Mouse (Mus musculus): ENCODE results near the gene Ahdc1. TPM values are rescaled to one million over a fixed set of nuclear protein-coding genes. Genes with fewer than 3 reads are reported as not detected.

The Ahdc1 gene
- polyA plus RNA-seq, 1 experiment from 2014 or later, result 6.3 TPM

DNA sequence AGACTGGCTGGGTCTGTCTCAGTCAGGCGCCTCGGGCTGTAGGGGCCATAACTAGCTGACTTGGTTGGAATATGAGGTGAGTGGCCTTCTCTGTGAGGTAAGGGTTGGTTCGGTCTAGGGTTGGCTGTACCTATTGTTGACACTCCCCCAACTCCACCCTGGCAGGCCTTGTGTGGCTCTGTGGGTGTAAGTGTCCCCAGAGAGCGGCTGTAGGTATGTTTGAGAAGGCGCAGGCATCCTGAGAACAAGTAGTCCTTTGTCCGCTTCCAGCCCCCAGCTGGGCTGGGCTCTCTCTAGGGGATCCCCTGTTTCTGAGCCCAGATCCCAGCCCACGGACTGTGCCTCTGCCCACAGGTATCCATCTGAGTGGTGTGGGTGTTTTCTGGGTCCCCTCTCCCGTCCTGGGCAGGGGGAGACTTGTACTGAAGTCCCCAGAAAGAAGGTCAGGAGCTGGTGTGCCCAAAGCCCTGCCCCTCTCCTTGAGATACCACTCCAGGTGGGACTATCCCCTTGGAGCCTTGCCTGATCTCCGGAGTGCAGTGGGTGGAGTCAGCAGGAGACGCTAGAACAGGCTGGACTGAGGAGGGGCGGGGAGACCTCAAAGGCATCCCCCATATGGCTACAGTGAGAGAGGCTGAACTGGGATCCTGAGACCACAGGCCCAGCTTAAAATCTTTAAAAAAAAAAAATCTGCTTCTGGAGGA lies 34.9 kb downstream of the Ahdc1 start:
- Histone ChIP-seq H3K27ac (peak overlapping the region; percentile 60), H3K4me2 (replicated peaks) (peak overlapping the region; percentile 19; the same call in 1 of the 2 replicates), H3K4me3 (replicated peaks) (no peak overlapping the region), H3K27me3 (replicated peaks) (no peaks in the 10 kb centered on the region), H3K9ac (no peak overlapping the region), H3K36me3 (no peaks in the 10 kb centered on the region), H3K4me1 (replicated peaks) (peaks cover 94% of the 10 kb centered on the region), H3K9me3 (no peaks in the 10 kb centered on the region)
- 44% methylated on average over 11 of the region's 11 CpGs for WGBS
- no peak for ATAC-seq

DNA sequence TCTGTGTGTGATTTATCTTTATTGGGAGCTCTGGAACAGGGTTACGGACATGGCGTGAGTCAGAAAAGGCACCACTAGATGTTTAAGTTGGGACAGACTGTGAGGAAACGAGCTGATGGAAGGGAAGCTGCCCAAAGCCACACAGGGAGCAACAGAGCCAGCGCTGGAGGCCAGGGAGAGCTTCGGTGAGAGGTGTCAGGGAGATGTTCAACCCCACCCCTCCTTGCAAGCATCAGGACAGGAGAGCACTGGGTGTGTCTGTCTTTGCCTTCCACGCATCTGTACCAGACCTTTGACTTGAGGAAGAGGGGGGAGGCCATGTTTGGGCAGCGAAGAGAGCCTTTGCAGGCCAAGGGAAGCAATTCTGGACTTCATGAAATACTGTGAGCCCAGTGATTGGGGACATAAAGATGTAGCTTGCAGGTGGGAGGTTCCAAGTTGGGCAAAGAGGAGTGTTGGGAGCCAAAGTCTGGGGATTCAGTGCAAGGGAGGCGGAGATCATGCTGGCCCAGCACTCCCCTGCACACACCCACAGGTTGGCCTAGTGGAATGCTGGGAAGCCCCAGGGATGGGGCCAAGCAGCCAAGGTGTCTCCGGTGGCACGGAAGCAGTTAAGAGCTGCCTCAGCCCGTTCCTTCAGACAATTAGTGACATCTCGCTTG lies 35.8 kb downstream of the Ahdc1 start:
- no peaks in the 10 kb centered on the region for H3K9me3 ChIP-seq
- 34% methylated on average over 12 of the region's 12 CpGs for WGBS
- peaks cover 94% of the 10 kb centered on the region for H3K4me1 ChIP-seq (replicated peaks)
- H3K4me2 ChIP-seq (replicated peaks), result peak overlapping the region; percentile 30; the same call in 1 of the 2 replicates
- no peak overlapping the region for H3K4me3 ChIP-seq (replicated peaks)
- peak; percentile 34; the same call in 1 of the 2 replicates for ATAC-seq
- H3K36me3 ChIP-seq, result no peaks in the 10 kb centered on the region
- peak overlapping the region; percentile 58 for H3K27ac ChIP-seq
- no peaks in the 10 kb centered on the region for H3K27me3 ChIP-seq (replicated peaks)
- H3K9ac ChIP-seq, result no peak overlapping the region

DNA sequence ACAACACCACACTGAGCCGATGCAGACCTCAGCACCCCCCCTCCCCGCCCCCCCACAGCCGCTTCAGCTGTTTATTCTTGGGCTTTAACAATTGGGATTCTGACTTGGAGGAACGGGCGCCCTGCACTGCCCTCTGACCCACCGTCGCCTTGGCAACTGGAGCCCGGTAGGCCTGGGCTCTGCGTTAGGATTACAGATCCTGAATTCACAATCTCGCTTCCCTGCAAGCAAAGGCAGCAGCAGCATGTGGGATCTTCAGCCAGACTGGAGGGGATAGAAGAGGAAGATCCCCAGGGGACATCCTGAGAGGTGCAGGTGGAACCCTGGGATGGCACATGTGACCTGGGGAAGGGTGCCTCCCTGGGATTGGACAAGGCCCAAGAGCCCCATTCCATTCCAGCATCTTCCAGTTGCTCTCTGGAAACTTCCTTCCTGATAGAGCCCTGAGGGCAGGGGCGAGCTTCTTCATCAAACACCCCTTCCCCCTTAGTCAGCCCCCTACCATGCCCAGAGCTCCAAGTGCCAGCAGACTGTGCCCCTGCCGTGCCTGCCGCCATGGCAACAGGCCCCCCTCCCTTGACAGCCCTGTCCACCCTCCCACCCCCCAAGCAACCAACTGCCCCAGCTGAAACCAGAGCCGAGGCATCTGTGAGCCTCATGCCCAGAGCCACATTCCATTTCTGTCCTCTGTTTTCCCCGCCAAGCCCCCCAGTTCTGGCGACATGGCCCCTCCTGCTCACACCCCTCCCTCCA lies 36.5 kb downstream of the Ahdc1 start:
- H3K9ac ChIP-seq, result no peak overlapping the region
- H3K4me2 ChIP-seq (replicated peaks), result peak overlapping the region; percentile 30; the same call in 1 of the 2 replicates
- 29% methylated on average over 16 of the region's 16 CpGs for WGBS
- no peaks in the 10 kb centered on the region for H3K27me3 ChIP-seq (replicated peaks)
- H3K4me3 ChIP-seq (replicated peaks), result no peak overlapping the region
- peak overlapping the region; percentile 58; the same call in 1 of the 2 replicates for H3K27ac ChIP-seq
- H3K4me1 ChIP-seq (replicated peaks), result peaks cover 94% of the 10 kb centered on the region
- no peaks in the 10 kb centered on the region for H3K36me3 ChIP-seq
- no peaks in the 10 kb centered on the region for H3K9me3 ChIP-seq
- no peak for ATAC-seq

- Histone ChIP-seq H3K27me3 (replicated peaks) (no peaks in the 10 kb centered on the region), H3K4me3 (replicated peaks) (no peak overlapping the region), H3K4me1 (replicated peaks) (peaks cover 88% of the 10 kb centered on the region), H3K9me3 (no peaks in the 10 kb centered on the region), H3K27ac (peak overlapping the region; percentile 39; the same call in 1 of the 2 replicates), H3K36me3 (no peaks in the 10 kb centered on the region), H3K9ac (no peak overlapping the region), H3K4me2 (replicated peaks) (0 out of 2 replicates have a peak overlapping the region, but pooled peaks have one; percentile 5)
- WGBS, result 61% methylated on average over 19 of the region's 19 CpGs
- ATAC-seq, result no peak
Measured at GRCm38 (mm10) chr4:133049071-133049920, 38.2 kb downstream of the Ahdc1 start.

GRCm38 (mm10) chr4:133050196-133050836 lies 39.3 kb downstream of the Ahdc1 start:
- H3K9ac ChIP-seq, result no peak overlapping the region
- no peaks in the 10 kb centered on the region for H3K36me3 ChIP-seq
- no peak for ATAC-seq
- H3K4me1 ChIP-seq (replicated peaks), result peaks cover 88% of the 10 kb centered on the region
- no peaks in the 10 kb centered on the region for H3K27me3 ChIP-seq (replicated peaks)
- H3K4me2 ChIP-seq (replicated peaks), result no peak overlapping the region
- peak overlapping the region; percentile 48 for H3K27ac ChIP-seq
- no peaks in the 10 kb centered on the region for H3K9me3 ChIP-seq
- H3K4me3 ChIP-seq (replicated peaks), result no peak overlapping the region
- WGBS, result 67% methylated on average over 9 of the region's 9 CpGs

DNA sequence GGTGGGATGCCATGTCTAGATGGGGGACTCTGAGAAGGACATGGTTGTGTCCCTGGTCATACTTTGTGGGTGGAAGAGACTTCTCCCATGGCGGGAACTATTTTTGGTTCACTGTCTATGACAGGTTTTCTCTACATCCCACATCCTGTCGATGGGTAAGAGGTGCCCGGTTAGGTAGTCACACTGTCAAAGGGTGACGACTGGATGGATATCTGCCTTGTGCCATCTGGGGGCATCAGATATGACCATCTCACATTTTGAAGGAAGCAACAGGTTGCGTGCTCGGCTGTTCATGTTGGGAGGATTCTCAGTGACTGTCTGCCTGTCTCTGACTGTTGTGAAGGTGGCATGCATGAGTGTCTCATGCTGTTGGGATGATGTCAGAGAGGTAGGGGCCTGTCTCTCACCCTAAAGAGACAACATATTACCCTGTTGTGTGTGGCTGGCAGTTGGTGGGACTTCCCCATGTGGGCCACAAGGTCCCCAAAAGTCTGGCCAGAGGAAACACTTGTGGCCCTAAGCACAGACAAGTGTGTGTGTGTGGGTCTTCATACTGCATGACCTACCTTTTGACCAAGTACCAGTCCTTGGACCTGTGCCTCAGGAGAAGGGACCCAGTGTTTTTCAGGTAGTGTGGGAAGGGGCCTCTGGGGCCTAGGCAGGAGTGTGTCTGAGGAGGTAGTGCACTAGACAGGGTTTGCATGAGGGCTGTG lies 39.9 kb downstream of the Ahdc1 start:
- no peaks in the 10 kb centered on the region for H3K27me3 ChIP-seq (replicated peaks)
- WGBS, result 86% methylated on average over 6 of the region's 6 CpGs
- H3K9me3 ChIP-seq, result no peaks in the 10 kb centered on the region
- no peaks in the 10 kb centered on the region for H3K36me3 ChIP-seq
- H3K9ac ChIP-seq, result no peak overlapping the region
- H3K4me1 ChIP-seq (replicated peaks), result peaks cover 88% of the 10 kb centered on the region
- H3K4me3 ChIP-seq (replicated peaks), result no peak overlapping the region
- H3K27ac ChIP-seq, result no peak overlapping the region
- no peak for ATAC-seq
- H3K4me2 ChIP-seq (replicated peaks), result no peak overlapping the region

DNA sequence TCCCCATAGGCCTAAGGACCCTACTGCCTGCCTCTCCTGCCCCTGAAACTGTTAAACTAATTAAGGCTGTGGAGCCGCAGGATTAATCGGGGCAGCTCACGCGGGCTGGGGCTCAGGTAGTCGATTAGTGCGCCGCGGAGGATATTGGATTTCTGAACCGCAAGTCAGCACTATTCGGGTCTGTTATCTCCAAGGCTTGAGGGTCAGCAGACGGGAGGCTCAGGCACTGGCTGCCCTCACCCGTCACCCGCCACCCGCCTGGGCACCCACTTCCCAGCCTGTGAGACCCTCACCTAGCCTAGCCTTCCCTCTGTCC lies 40.4 kb downstream of the Ahdc1 start:
- H3K27ac ChIP-seq, result peak overlapping the region; percentile 28; the same call in 1 of the 2 replicates

DNA sequence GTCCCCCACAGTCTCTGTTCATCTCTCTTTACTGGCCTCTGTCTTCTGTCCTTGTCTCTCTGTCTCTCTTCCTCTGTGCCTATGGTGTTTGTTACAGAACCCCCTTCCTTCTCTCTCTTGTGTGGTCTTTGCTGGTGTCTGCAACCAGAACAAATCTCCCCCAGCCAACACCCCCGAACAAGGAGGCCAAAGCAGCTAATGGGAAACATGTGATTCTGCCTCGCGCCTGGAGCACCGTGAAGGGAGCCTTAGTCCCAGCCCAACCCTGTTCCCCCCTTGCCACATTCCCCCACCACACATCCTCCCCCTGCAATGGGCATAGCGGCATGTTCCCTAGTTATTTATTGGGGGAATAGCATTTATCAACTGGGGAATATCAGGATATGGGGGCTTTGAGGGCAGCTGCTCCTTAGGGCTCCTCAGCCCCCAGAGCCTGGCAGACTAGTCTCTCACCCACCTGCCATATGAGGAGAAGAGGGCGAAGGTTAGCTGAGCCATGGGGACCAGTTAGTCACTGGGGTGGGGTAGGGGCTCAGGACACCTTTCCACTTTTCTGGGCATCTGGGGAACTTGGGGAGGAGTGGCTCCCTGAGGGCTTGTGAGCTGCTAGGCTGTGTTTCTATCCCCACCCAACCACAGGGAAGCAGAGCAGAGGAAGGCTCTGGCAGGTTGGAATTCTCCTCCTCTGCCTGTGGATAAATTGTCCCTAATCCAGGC lies 41.1 kb downstream of the Ahdc1 start:
- Histone ChIP-seq H3K4me3 (replicated peaks) (no peak overlapping the region), H3K9ac (no peak overlapping the region), H3K4me1 (replicated peaks) (peaks cover 86% of the 10 kb centered on the region), H3K27me3 (replicated peaks) (no peaks in the 10 kb centered on the region), H3K4me2 (replicated peaks) (no peak overlapping the region), H3K9me3 (no peaks in the 10 kb centered on the region), H3K36me3 (no peaks in the 10 kb centered on the region), H3K27ac (peak overlapping the region; percentile 54; the same call in 1 of the 2 replicates)
- 39% methylated on average over 6 of the region's 6 CpGs for WGBS
- no peak for ATAC-seq

More for the DNA sequence above, 40.4 kb downstream of the Ahdc1 start:
- WGBS, result 57% methylated on average over 14 of the region's 14 CpGs
- no peak overlapping the region for H3K9ac ChIP-seq
- no peak for ATAC-seq
- no peaks in the 10 kb centered on the region for H3K36me3 ChIP-seq
- H3K9me3 ChIP-seq, result no peaks in the 10 kb centered on the region
- H3K27me3 ChIP-seq (replicated peaks), result no peaks in the 10 kb centered on the region
- no peak overlapping the region for H3K4me3 ChIP-seq (replicated peaks)
- peaks cover 88% of the 10 kb centered on the region for H3K4me1 ChIP-seq (replicated peaks)
- no peak overlapping the region for H3K4me2 ChIP-seq (replicated peaks)

DNA sequence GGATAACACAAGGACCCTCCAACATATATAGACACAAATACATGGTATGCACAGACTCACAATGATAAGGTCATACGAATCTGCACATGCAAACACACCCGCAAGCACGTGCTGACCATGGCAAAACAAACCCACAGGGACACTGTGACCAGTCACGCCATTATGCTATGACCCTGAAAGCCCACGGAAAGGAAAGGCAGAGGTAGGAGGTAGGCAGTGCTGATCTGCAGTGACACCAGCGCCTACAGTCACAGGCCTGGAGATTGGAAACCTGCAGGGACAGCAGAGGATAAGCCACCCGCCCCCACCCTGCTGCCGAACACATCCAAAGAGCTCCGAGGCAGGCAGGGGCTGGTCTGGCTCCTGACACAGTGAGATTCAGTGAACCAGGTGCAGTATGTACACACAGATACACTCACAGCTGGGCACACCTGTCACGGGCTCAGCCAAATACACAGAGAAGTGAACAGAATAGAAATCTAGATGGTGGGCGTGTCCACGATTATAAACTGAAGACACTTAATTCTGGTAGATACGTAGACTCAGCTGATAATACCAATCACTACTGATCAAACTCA lies 42.0 kb downstream of the Ahdc1 start:
- Histone ChIP-seq H3K36me3 (no peaks in the 10 kb centered on the region), H3K9ac (no peak overlapping the region), H3K27ac (0 out of 2 replicates have a peak overlapping the region, but pooled peaks have one; percentile 54), H3K9me3 (no peaks in the 10 kb centered on the region), H3K4me2 (replicated peaks) (no peak overlapping the region), H3K4me1 (replicated peaks) (peaks cover 86% of the 10 kb centered on the region), H3K27me3 (replicated peaks) (no peaks in the 10 kb centered on the region), H3K4me3 (replicated peaks) (no peak overlapping the region)
- 70% methylated on average over 13 of the region's 13 CpGs for WGBS
- ATAC-seq, result no peak

GRCm38 (mm10) chr4:133054530-133054929 lies 43.5 kb downstream of the Ahdc1 start:
- no peak for ATAC-seq
- Histone ChIP-seq H3K9ac (no peak overlapping the region), H3K27ac (peak overlapping the region; percentile 88), H3K4me1 (replicated peaks) (peaks cover 92% of the 10 kb centered on the region), H3K27me3 (replicated peaks) (no peaks in the 10 kb centered on the region), H3K9me3 (no peaks in the 10 kb centered on the region), H3K36me3 (no peaks in the 10 kb centered on the region), H3K4me3 (replicated peaks) (no peak overlapping the region), H3K4me2 (replicated peaks) (no peak overlapping the region)
- 82% methylated on average over 6 of the region's 6 CpGs for WGBS

All from intestine, embryonic 15.5 days (tissue).